In the genomic region with DNA sequence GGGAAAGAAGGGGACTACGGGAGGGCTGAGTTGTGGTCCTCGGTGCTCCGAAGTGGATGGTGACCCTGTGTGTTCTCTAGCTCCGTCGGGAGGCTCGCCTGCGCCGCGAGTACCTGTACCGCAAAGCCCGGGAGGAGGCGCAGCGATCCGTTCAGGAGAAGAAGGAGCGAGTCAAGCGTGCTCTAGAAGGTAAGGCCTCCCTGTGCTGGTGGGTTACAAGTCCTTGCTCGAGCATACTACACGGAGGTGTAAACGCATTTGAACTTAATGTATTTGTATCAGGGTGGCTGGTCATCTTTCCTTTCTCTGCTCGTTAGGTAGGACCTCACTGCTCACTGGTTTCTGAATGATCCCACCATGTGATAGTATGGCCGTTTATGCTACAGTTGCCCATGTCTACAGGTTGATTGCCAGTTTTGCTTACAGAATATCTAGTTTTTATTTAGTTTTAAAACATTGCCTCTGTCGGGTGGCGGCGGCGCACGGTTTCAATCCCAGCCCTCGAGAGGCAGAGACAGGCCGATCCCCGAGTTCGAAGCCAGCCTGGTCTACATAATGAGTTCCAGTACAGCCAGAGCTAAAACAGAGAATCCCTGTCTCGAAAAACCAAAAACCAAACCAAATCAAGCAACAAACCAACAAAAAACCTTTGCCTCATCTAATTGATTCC, we compare ENCODE assay signal across 8 mouse cellular contexts. TPM values are rescaled to one million over a fixed set of nuclear protein-coding genes. Genes with fewer than 3 reads are reported as not detected.
DNase-seq lines count a peak whose midpoint lies in the region; ATAC-seq and TF ChIP-seq lines count a peak whose summit lies in the region.

No protein-coding gene starts in this region.

- H3K4me1 ChIP-seq in thymus, adult 2 months (replicated peaks; ENCODE audit: control insufficient read depth, insufficient read depth, low read length) = peaks cover 3% of the 10 kb centered on the region
- H3K4me1 ChIP-seq in hindbrain, embryonic 15.5 days (replicated peaks) = peaks cover 26% of the 10 kb centered on the region
- peaks cover 15% of the 10 kb centered on the region for H3K4me1 ChIP-seq in midbrain, embryonic 12.5 days

- H3K27me3 ChIP-seq in thymus, adult 2 months (ENCODE audit: control insufficient read depth, insufficient read depth, low read length) = no peaks in the 10 kb centered on the region
- no peaks in the 10 kb centered on the region for H3K27me3 ChIP-seq in hindbrain, embryonic 15.5 days
- no peaks in the 10 kb centered on the region for H3K27me3 ChIP-seq in midbrain, embryonic 12.5 days

- DNase-seq in frontal cortex, postnatal 25 days (ENCODE audit: low spot score in 2 of 2) = no peak
- no peak for DNase-seq in thymus, adult 2 months
- no peak for DNase-seq in thymus, postnatal 10 days (ENCODE audit: low spot score in 2 of 2)
- no peak for DNase-seq in layer of hippocampus, postnatal 36 days
- no peak for DNase-seq in left cerebral cortex, postnatal 4 days

- 7% methylated on average over 31 of the region's 31 CpGs for WGBS in thymus, adult 2 months
- 8% methylated on average over 31 of the region's 31 CpGs for WGBS in hindbrain, embryonic 15.5 days
- 9% methylated on average over 31 of the region's 31 CpGs for WGBS in midbrain, embryonic 12.5 days

- H3K27ac ChIP-seq in thymus, adult 2 months (ENCODE audit: control insufficient read depth, insufficient read depth, low read length) = peak overlapping the region; percentile 25; the same call in 1 of the 2 replicates
- peak overlapping the region; percentile 82 for H3K27ac ChIP-seq in hindbrain, embryonic 15.5 days (replicated peaks)
- H3K27ac ChIP-seq in midbrain, embryonic 12.5 days (replicated peaks) = peak overlapping the region; percentile 64

- no peaks in the 10 kb centered on the region for H3K9me3 ChIP-seq in hindbrain, embryonic 15.5 days
- no peaks in the 10 kb centered on the region for H3K9me3 ChIP-seq in midbrain, embryonic 12.5 days

- H3K4me3 ChIP-seq in thymus, adult 2 months (ENCODE audit: control insufficient read depth, insufficient read depth, low read length) = peak overlapping the region; percentile 85
- peak overlapping the region; percentile 68 for H3K4me3 ChIP-seq in hindbrain, embryonic 15.5 days
- H3K4me3 ChIP-seq in midbrain, embryonic 12.5 days = peak overlapping the region; percentile 80

- peak overlapping the region; percentile 79 for H3K4me2 ChIP-seq in hindbrain, embryonic 15.5 days
- H3K4me2 ChIP-seq in midbrain, embryonic 12.5 days (replicated peaks) = peak overlapping the region; percentile 71

- no peak for TF ChIP-seq POLR2A in thymus, adult 2 months (IDR thresholded peaks at IDR 0.05; ENCODE audit: control insufficient read depth, extremely low read depth, insufficient read depth, low read length, poor library complexity)

- peak overlapping the region; percentile 51 for H3K9ac ChIP-seq in hindbrain, embryonic 15.5 days
- H3K9ac ChIP-seq in midbrain, embryonic 12.5 days (replicated peaks) = peak overlapping the region; percentile 66

- intact Hi-C loops in left cerebral cortex, postnatal 4 days (cut with DNase I) = no loop called here

- peaks cover 25% of the 10 kb centered on the region for H3K36me3 ChIP-seq in thymus, adult 2 months (ENCODE audit: control insufficient read depth, insufficient read depth, low read length)
- H3K36me3 ChIP-seq in hindbrain, embryonic 15.5 days = peaks cover 22% of the 10 kb centered on the region
- H3K36me3 ChIP-seq in midbrain, embryonic 12.5 days = peaks cover 41% of the 10 kb centered on the region

- peak; percentile 66; the same call in 1 of the 2 replicates for TF ChIP-seq CTCF in thymus, adult 2 months (IDR thresholded peaks at IDR 0.05; ENCODE audit: borderline replicate concordance, control insufficient read depth, extremely low read depth, insufficient read depth, low read length, poor library complexity)

- ATAC-seq in frontal cortex, adult (ENCODE audit: low TSS enrichment) = peak; percentile 47
- peak; percentile 40 for ATAC-seq in hindbrain, embryonic 15.5 days (ENCODE audit: low FRiP score, low read depth)
- peak; percentile 38; the same call in 1 of the 2 replicates for ATAC-seq in midbrain, embryonic 12.5 days (ENCODE audit: low FRiP score, low read depth)

RNA-seq across cellular contexts. Expression of a gene that starts 0.4 kb away (rescaled TPM):
- polyA plus RNA-seq in thymus, adult 2 months (2012; rRNA removed) = 74.7 and 76.7 TPM in 2 replicates
- polyA plus RNA-seq in hindbrain, embryonic 15.5 days (2015; fragmentation: Nextera tagmentation; extraction: Ambion mirVana) = 51.1 and 52.5 TPM in 2 replicates
- polyA plus RNA-seq in midbrain, embryonic 12.5 days (2016; fragmentation: Nextera tagmentation; extraction: Ambion mirVana) = 81.3 and 83.5 TPM in 2 replicates
- total RNA-seq in layer of hippocampus, postnatal 36 days (2021) = 10 to 100 TPM; 32.8 to 36.6 TPM
- total RNA-seq in left cerebral cortex, postnatal 4 days (2021) = 10 to 100 TPM; 30.5 to 36.7 TPM

RNA-seq across cellular contexts. Expression of a gene that starts 0.6 kb away (rescaled TPM):
- 29.6 and 35.1 TPM in 2 replicates for polyA plus RNA-seq in thymus, adult 2 months (2012; rRNA removed)
- polyA plus RNA-seq in hindbrain, embryonic 15.5 days (2015; fragmentation: Nextera tagmentation; extraction: Ambion mirVana) = 62.2 and 64.5 TPM in 2 replicates
- polyA plus RNA-seq in midbrain, embryonic 12.5 days (2016; fragmentation: Nextera tagmentation; extraction: Ambion mirVana) = 70.4 and 73.6 TPM in 2 replicates
- total RNA-seq in layer of hippocampus, postnatal 36 days (2021) = 10 to 100 TPM; 17.5 to 19.3 TPM
- total RNA-seq in left cerebral cortex, postnatal 4 days (2021) = 10 to 100 TPM; 22.5 to 29.0 TPM

RNA-seq across cellular contexts. Expression of a gene that starts 19.5 kb away (rescaled TPM):
- polyA plus RNA-seq in thymus, adult 2 months (2012; rRNA removed) = 705 and 801 TPM in 2 replicates
- polyA plus RNA-seq in hindbrain, embryonic 15.5 days (2015; fragmentation: Nextera tagmentation; extraction: Ambion mirVana) = 5.0 and 6.1 TPM in 2 replicates
- 6.8 and 6.9 TPM in 2 replicates for polyA plus RNA-seq in midbrain, embryonic 12.5 days (2016; fragmentation: Nextera tagmentation; extraction: Ambion mirVana)
- 1 to 10 TPM; 5.0 to 5.7 TPM for total RNA-seq in layer of hippocampus, postnatal 36 days (2021)
- 1 to 10 TPM; 3.4 to 4.0 TPM for total RNA-seq in left cerebral cortex, postnatal 4 days (2021)

RNA-seq across cellular contexts. Expression of a gene that starts 58.1 kb away (rescaled TPM):
- polyA plus RNA-seq in thymus, adult 2 months (2012; rRNA removed) = 0.10 and 0.35 TPM in 2 replicates
- polyA plus RNA-seq in hindbrain, embryonic 15.5 days (2015; fragmentation: Nextera tagmentation; extraction: Ambion mirVana) = not detected in 2 replicates
- not detected in 2 replicates for polyA plus RNA-seq in midbrain, embryonic 12.5 days (2016; fragmentation: Nextera tagmentation; extraction: Ambion mirVana)
- total RNA-seq in layer of hippocampus, postnatal 36 days (2021) = not detected
- total RNA-seq in left cerebral cortex, postnatal 4 days (2021) = not detected

Comparison
In these comparisons a context has a peak if more than half of its experiments do, and no peak if none do; other contexts are left out.
1. H3K27ac ChIP-seq: peak in every context shown above with its lines; median percentile 82 in hindbrain, embryonic 15.5 days; 64 in midbrain, embryonic 12.5 days; 25 in thymus, adult 2 months.
2. RNA of a gene that starts 19.5 kb away (polyA plus RNA-seq): 705 to 801 TPM in thymus, adult 2 months; 6.8 to 6.9 TPM in midbrain, embryonic 12.5 days and 5.0 to 6.1 TPM in hindbrain, embryonic 15.5 days; every median in the first group is over 10 times any median in the second.
3. Peak in every context shown above with its lines, with median percentiles within 50 percentile points of each other: ATAC-seq and H3K4me3 ChIP-seq.